Mouse (Mus musculus): ENCODE data around the gene Pfdn5.
"Not testable (repeated sequence)": the region's sequence is repeated elsewhere in the genome, so short reads cannot be mapped to it uniquely, and the experiment has no call there.

Pfdn5 gene

GRCm38 (mm10) chr15:102335254-102335653 is 9.3 kb downstream of the Pfdn5 start:
- no peak for DNase-seq (ENCODE audit: low spot score in 2 of 2)

GRCm38 (mm10) chr15:102335925-102336324 is 10.0 kb downstream of the Pfdn5 start:
- not testable (repeated sequence) for DNase-seq (ENCODE audit: low spot score in 2 of 2)

- DNase-seq (ENCODE audit: low spot score in 2 of 2), result no peak
These were observed 11.0 kb downstream of the Pfdn5 start for GRCm38 (mm10) chr15:102336946-102337345.

- no peak for DNase-seq (ENCODE audit: low spot score in 2 of 2)
These were observed 13.7 kb downstream of the Pfdn5 start for GRCm38 (mm10) chr15:102339612-102340011.

GRCm38 (mm10) chr15:102341580-102341979 is 15.7 kb downstream of the Pfdn5 start:
- no peak for DNase-seq (ENCODE audit: low spot score in 2 of 2)

- no peak for DNase-seq (ENCODE audit: low spot score in 2 of 2)
These were observed 18.6 kb downstream of the Pfdn5 start for GRCm38 (mm10) chr15:102344490-102344889.

GRCm38 (mm10) chr15:102346444-102346843 is 20.5 kb downstream of the Pfdn5 start:
- DNase-seq (ENCODE audit: low spot score in 2 of 2), result no peak

- DNase-seq (ENCODE audit: low spot score in 2 of 2), result peak; percentile 89 to 90
These were observed 24.4 kb downstream of the Pfdn5 start, which contains the start of gene Aaas for GRCm38 (mm10) chr15:102350138-102350941. TSS of gene Aaas (minus strand) at chr15:102350771.

GRCm38 (mm10) chr15:102350942-102351291 is 25.0 kb downstream of the Pfdn5 start:
- DNase-seq (ENCODE audit: low spot score in 2 of 2), result no peak

- DNase-seq (ENCODE audit: low spot score in 2 of 2), result no peak
These were observed 26.3 kb downstream of the Pfdn5 start for GRCm38 (mm10) chr15:102352177-102352576.

GRCm38 (mm10) chr15:102353986-102354385 is 28.1 kb downstream of the Pfdn5 start:
- no peak for DNase-seq (ENCODE audit: low spot score in 2 of 2)

GRCm38 (mm10) chr15:102355134-102355870 is 29.4 kb downstream of the Pfdn5 start:
- DNase-seq (ENCODE audit: low spot score in 2 of 2), result no peak

- DNase-seq (ENCODE audit: low spot score in 2 of 2), result no peak
These were observed 30.0 kb downstream of the Pfdn5 start for GRCm38 (mm10) chr15:102355871-102356441.

GRCm38 (mm10) chr15:102356501-102357325 is 30.8 kb downstream of the Pfdn5 start:
- no peak for DNase-seq (ENCODE audit: low spot score in 2 of 2)

- no peak for DNase-seq (ENCODE audit: low spot score in 2 of 2)
These were observed 32.2 kb downstream of the Pfdn5 start for GRCm38 (mm10) chr15:102358126-102358525.

GRCm38 (mm10) chr15:102358834-102359233 is 32.9 kb downstream of the Pfdn5 start:
- DNase-seq (ENCODE audit: low spot score in 2 of 2), result no peak

GRCm38 (mm10) chr15:102362648-102363047 is 36.7 kb downstream of the Pfdn5 start:
- no peak for DNase-seq (ENCODE audit: low spot score in 2 of 2)

GRCm38 (mm10) chr15:102364678-102365077 is 38.8 kb downstream of the Pfdn5 start:
- DNase-seq (ENCODE audit: low spot score in 2 of 2), result no peak

- DNase-seq (ENCODE audit: low spot score in 2 of 2), result no peak
These were observed 40.3 kb downstream of the Pfdn5 start for GRCm38 (mm10) chr15:102366238-102366637.

GRCm38 (mm10) chr15:102366733-102367344 is 40.9 kb downstream of the Pfdn5 start, which contains the start of gene Sp7:
TSS of gene Sp7 (minus strand) at chr15:102367182.
- DNase-seq (ENCODE audit: low spot score in 2 of 2), result no peak

GRCm38 (mm10) chr15:102369972-102370371 is 44.1 kb downstream of the Pfdn5 start:
- no peak for DNase-seq (ENCODE audit: low spot score in 2 of 2)

Data from right cerebral cortex, postnatal 36 days (tissue).